Mouse (Mus musculus): ENCODE results near the gene 1700017N19Rik. TPM values are rescaled to one million over a fixed set of nuclear protein-coding genes. Genes with fewer than 3 reads are reported as not detected.
A peak's percentile ranks its signal among the peaks of the same experiment; 100 is the strongest.

Gene 1700017N19Rik
- polyA plus RNA-seq, 1 experiment from 2014 or later, result not detected

DNA sequence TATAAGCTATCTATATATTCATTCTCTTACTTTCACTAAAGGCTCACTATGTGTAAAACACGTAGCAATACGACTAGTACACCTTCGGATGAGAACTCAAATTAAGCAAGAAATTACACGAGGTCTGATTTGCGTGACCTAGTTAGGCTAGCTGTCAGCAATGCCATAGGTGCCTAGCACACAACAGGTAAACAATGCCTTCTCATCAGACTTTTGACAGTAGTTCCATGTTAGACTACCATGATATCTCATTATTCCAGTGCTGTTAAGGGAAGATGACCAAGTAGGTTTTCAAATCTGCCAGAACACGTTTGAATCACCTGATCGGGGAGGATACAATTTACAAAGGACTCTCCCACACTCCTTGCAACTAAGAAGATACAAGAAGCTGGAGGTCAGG, 1.8 kb upstream of the 1700017N19Rik start:
- WGBS, result 39% methylated on average over 7 of the region's 7 CpGs
- H3K9ac ChIP-seq (ENCODE audit: low read depth, low read length), result peak overlapping the region; percentile 76
- peaks cover 5% of the 10 kb centered on the region; the same call in 1 of the 2 replicates for H3K4me1 ChIP-seq (ENCODE audit: control insufficient read depth, insufficient read depth, low read length)
- H3K4me3 ChIP-seq (ENCODE audit: low read length), result peak overlapping the region; percentile 69
- ATAC-seq (ENCODE audit: low FRiP score, low TSS enrichment), result peak; percentile 29
- no peaks in the 10 kb centered on the region; the same call in 1 of the 2 replicates for H3K36me3 ChIP-seq (ENCODE audit: control insufficient read depth, insufficient read depth, low read length)
- no peaks in the 10 kb centered on the region for H3K27me3 ChIP-seq (ENCODE audit: control insufficient read depth, insufficient read depth, low read length)
- H3K27ac ChIP-seq (ENCODE audit: low read depth, low read length), result peak overlapping the region; percentile 48; the same call in 1 of the 2 replicates
- H3K4me2 ChIP-seq (replicated peaks; ENCODE audit: low read depth, low read length), result peak overlapping the region; percentile 70
- no peaks in the 10 kb centered on the region for H3K9me3 ChIP-seq (ENCODE audit: control insufficient read depth, low read length)

- Histone ChIP-seq H3K4me2 (replicated peaks; ENCODE audit: low read depth, low read length) (peak overlapping the region; percentile 70), H3K9me3 (ENCODE audit: control insufficient read depth, low read length) (no peaks in the 10 kb centered on the region), H3K27me3 (ENCODE audit: control insufficient read depth, insufficient read depth, low read length) (no peaks in the 10 kb centered on the region), H3K4me1 (ENCODE audit: control insufficient read depth, insufficient read depth, low read length) (peaks cover 5% of the 10 kb centered on the region; the same call in 1 of the 2 replicates), H3K27ac (ENCODE audit: low read depth, low read length) (peak overlapping the region; percentile 48; the same call in 1 of the 2 replicates), H3K4me3 (ENCODE audit: low read length) (peak overlapping the region; percentile 69), H3K9ac (ENCODE audit: low read depth, low read length) (peak overlapping the region; percentile 76), H3K36me3 (ENCODE audit: control insufficient read depth, insufficient read depth, low read length) (no peaks in the 10 kb centered on the region; the same call in 1 of the 2 replicates)
- under 1% methylated on average over 31 of the region's 31 CpGs for WGBS
- peak; percentile 99 for ATAC-seq (ENCODE audit: low FRiP score, low TSS enrichment)
Observed at GRCm38 (mm10) chr10:100588932-100589388, 1.3 kb upstream of the 1700017N19Rik start.

GRCm38 (mm10) chr10:100598339-100598738, 8.1 kb downstream of the 1700017N19Rik start:
- Histone ChIP-seq H3K4me2 (replicated peaks; ENCODE audit: low read depth, low read length) (no peak overlapping the region), H3K9ac (ENCODE audit: low read depth, low read length) (no peak overlapping the region), H3K27me3 (ENCODE audit: control insufficient read depth, insufficient read depth, low read length) (no peaks in the 10 kb centered on the region), H3K27ac (ENCODE audit: low read depth, low read length) (no peak overlapping the region), H3K4me1 (ENCODE audit: control insufficient read depth, insufficient read depth, low read length) (no peaks in the 10 kb centered on the region), H3K9me3 (ENCODE audit: control insufficient read depth, low read length) (no peaks in the 10 kb centered on the region), H3K36me3 (ENCODE audit: control insufficient read depth, insufficient read depth, low read length) (no peaks in the 10 kb centered on the region), H3K4me3 (ENCODE audit: low read length) (no peak overlapping the region)
- peak; percentile 89 for ATAC-seq (ENCODE audit: low FRiP score, low TSS enrichment)
- WGBS, result 35% methylated on average over 3 of the region's 3 CpGs

DNA sequence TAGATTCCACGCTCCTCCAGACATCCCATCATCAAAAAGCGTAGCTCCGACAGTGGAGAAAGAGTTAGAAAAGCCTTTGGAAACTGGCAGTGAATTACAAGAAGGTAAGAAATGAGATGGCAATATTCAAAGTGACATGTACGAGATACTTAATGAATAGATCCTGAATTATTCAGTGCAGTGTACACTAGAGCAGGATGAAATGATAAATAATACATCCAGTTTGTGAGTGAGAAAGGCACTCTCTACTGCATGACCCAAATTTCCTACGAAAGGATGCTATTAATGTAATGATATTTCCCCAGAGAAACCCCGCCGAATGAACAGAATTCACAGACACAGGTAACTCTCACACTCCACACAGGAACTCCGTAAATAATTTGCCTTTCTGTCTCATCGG, 13.2 kb downstream of the 1700017N19Rik start:
- Histone ChIP-seq H3K4me3 (ENCODE audit: low read length) (no peak overlapping the region), H3K27ac (ENCODE audit: low read depth, low read length) (no peak overlapping the region), H3K36me3 (ENCODE audit: control insufficient read depth, insufficient read depth, low read length) (no peaks in the 10 kb centered on the region), H3K9me3 (ENCODE audit: control insufficient read depth, low read length) (no peaks in the 10 kb centered on the region), H3K9ac (ENCODE audit: low read depth, low read length) (no peak overlapping the region), H3K4me1 (ENCODE audit: control insufficient read depth, insufficient read depth, low read length) (no peaks in the 10 kb centered on the region), H3K4me2 (replicated peaks; ENCODE audit: low read depth, low read length) (no peak overlapping the region), H3K27me3 (ENCODE audit: control insufficient read depth, insufficient read depth, low read length) (no peaks in the 10 kb centered on the region)
- no peak for ATAC-seq (ENCODE audit: low FRiP score, low TSS enrichment)
- WGBS, result 91% methylated on average over 9 of the region's 9 CpGs

DNA sequence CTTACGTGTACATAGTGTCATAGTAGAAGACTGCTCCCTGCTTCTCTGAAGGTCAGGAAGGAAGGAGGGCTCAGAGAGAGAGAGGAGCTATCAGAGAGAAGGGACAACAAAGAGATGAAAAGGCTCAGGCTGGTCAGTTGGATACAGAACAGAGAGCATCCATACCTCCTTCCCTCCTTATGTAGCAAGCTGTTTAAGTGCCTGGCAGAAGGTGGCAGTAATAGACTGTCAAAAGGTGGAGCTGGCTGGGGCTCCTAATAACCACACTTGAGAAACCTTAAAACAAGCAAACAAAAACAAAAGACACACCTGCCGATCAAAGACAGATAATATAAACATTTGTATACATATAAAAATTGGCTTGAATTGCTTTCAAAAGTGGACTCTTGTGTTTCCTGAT, 14.0 kb downstream of the 1700017N19Rik start:
- H3K4me1 ChIP-seq (ENCODE audit: control insufficient read depth, insufficient read depth, low read length), result no peaks in the 10 kb centered on the region
- 47% methylated on average over 2 of the region's 2 CpGs for WGBS
- H3K27ac ChIP-seq (ENCODE audit: low read depth, low read length), result no peak overlapping the region
- H3K36me3 ChIP-seq (ENCODE audit: control insufficient read depth, insufficient read depth, low read length), result no peaks in the 10 kb centered on the region
- peak; percentile 72; the same call in 1 of the 2 replicates for ATAC-seq (ENCODE audit: low FRiP score, low TSS enrichment)
- H3K9me3 ChIP-seq (ENCODE audit: control insufficient read depth, low read length), result no peaks in the 10 kb centered on the region
- no peak overlapping the region for H3K4me3 ChIP-seq (ENCODE audit: low read length)
- no peak overlapping the region for H3K4me2 ChIP-seq (replicated peaks; ENCODE audit: low read depth, low read length)
- H3K9ac ChIP-seq (ENCODE audit: low read depth, low read length), result no peak overlapping the region
- H3K27me3 ChIP-seq (ENCODE audit: control insufficient read depth, insufficient read depth, low read length), result no peaks in the 10 kb centered on the region

DNA sequence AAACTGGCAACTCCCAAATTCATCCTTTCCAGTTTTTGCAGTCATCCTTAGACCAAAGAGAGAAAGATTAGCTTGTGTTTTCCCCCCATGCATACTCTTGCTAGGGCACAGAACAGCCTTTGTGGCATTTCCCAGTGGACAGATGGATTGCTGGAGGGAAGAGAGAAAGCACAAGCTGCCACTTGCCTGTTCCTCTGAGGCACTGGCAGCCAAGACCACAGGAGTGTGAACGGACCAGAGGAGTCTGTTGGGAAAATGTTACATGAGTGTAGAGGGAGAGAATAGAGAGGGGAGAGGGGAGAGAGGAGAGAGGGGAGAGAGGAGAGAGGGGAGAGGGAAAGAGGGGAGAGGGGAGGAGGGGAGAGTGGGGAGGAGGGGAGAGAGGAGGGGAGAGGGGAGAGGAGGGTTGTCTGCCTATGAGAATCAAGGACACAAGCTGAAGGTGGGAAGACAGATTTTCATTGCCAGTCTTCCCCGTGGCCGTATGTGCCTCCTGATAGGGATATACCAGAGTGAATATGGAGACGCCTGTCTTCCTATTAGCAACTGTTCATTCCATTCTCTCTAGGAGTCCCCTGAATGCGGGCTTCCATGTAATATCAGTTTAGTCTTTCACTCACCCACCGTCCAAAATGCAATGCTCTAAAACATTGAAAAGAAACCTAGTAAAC, 27.1 kb downstream of the 1700017N19Rik start:
- Histone ChIP-seq H3K27ac (ENCODE audit: low read depth, low read length) (no peak overlapping the region), H3K9me3 (ENCODE audit: control insufficient read depth, low read length) (no peaks in the 10 kb centered on the region), H3K4me2 (replicated peaks; ENCODE audit: low read depth, low read length) (no peak overlapping the region), H3K27me3 (ENCODE audit: control insufficient read depth, insufficient read depth, low read length) (no peaks in the 10 kb centered on the region), H3K36me3 (ENCODE audit: control insufficient read depth, insufficient read depth, low read length) (no peaks in the 10 kb centered on the region), H3K4me1 (ENCODE audit: control insufficient read depth, insufficient read depth, low read length) (no peaks in the 10 kb centered on the region), H3K9ac (ENCODE audit: low read depth, low read length) (no peak overlapping the region), H3K4me3 (ENCODE audit: low read length) (no peak overlapping the region)
- 82% methylated on average over 6 of the region's 6 CpGs for WGBS
- no peak for ATAC-seq (ENCODE audit: low FRiP score, low TSS enrichment)

- no peak overlapping the region for H3K27ac ChIP-seq (ENCODE audit: low read depth, low read length)
- ATAC-seq (ENCODE audit: low FRiP score, low TSS enrichment), result no peak
- H3K4me1 ChIP-seq (ENCODE audit: control insufficient read depth, insufficient read depth, low read length), result no peaks in the 10 kb centered on the region
- H3K4me3 ChIP-seq (ENCODE audit: low read length), result no peak overlapping the region
- no peaks in the 10 kb centered on the region for H3K36me3 ChIP-seq (ENCODE audit: control insufficient read depth, insufficient read depth, low read length)
- no peak overlapping the region for H3K4me2 ChIP-seq (replicated peaks; ENCODE audit: low read depth, low read length)
- no peaks in the 10 kb centered on the region for H3K9me3 ChIP-seq (ENCODE audit: control insufficient read depth, low read length)
- no peak overlapping the region for H3K9ac ChIP-seq (ENCODE audit: low read depth, low read length)
- WGBS, result 82% methylated on average over 7 of the region's 7 CpGs
- no peaks in the 10 kb centered on the region for H3K27me3 ChIP-seq (ENCODE audit: control insufficient read depth, insufficient read depth, low read length)
Observed at GRCm38 (mm10) chr10:100619474-100619873, 29.2 kb downstream of the 1700017N19Rik start.

- no peaks in the 10 kb centered on the region for H3K4me1 ChIP-seq (ENCODE audit: control insufficient read depth, insufficient read depth, low read length)
- no peaks in the 10 kb centered on the region for H3K9me3 ChIP-seq (ENCODE audit: control insufficient read depth, low read length)
- 96% methylated on average over 12 of the region's 12 CpGs for WGBS
- no peak overlapping the region for H3K9ac ChIP-seq (ENCODE audit: low read depth, low read length)
- H3K36me3 ChIP-seq (ENCODE audit: control insufficient read depth, insufficient read depth, low read length), result no peaks in the 10 kb centered on the region
- H3K4me2 ChIP-seq (replicated peaks; ENCODE audit: low read depth, low read length), result no peak overlapping the region
- no peak for ATAC-seq (ENCODE audit: low FRiP score, low TSS enrichment)
- no peaks in the 10 kb centered on the region for H3K27me3 ChIP-seq (ENCODE audit: control insufficient read depth, insufficient read depth, low read length)
- H3K4me3 ChIP-seq (ENCODE audit: low read length), result no peak overlapping the region
- no peak overlapping the region for H3K27ac ChIP-seq (ENCODE audit: low read depth, low read length)
Observed at GRCm38 (mm10) chr10:100620040-100620439, 29.8 kb downstream of the 1700017N19Rik start.

DNA sequence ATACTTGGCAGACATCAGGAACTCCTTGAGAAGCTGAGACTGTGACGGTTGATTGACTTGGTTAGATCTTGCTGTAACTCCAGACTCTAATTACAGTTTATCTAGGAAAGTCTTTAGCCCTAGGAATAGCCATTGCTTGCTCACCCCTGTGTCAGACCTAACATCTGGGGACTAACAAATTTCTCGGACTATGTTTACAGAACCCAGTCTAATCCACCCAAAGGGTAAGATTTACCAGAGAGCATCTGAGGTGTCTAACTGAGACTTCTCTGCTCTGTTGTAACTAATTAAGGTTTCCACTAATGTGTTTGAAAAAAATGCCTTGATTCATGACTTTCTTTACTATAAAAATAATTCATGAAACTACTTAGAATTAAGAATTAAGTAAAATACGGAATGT, 32.2 kb downstream of the 1700017N19Rik start:
- H3K36me3 ChIP-seq (ENCODE audit: control insufficient read depth, insufficient read depth, low read length), result no peaks in the 10 kb centered on the region
- no peak overlapping the region for H3K4me2 ChIP-seq (replicated peaks; ENCODE audit: low read depth, low read length)
- H3K27me3 ChIP-seq (ENCODE audit: control insufficient read depth, insufficient read depth, low read length), result no peaks in the 10 kb centered on the region
- H3K9ac ChIP-seq (ENCODE audit: low read depth, low read length), result no peak overlapping the region
- H3K9me3 ChIP-seq (ENCODE audit: control insufficient read depth, low read length), result no peaks in the 10 kb centered on the region
- 30% methylated on average over 3 of the region's 3 CpGs for WGBS
- H3K4me3 ChIP-seq (ENCODE audit: low read length), result no peak overlapping the region
- ATAC-seq (ENCODE audit: low FRiP score, low TSS enrichment), result peak; percentile 68; the same call in 1 of the 2 replicates
- H3K27ac ChIP-seq (ENCODE audit: low read depth, low read length), result no peak overlapping the region
- H3K4me1 ChIP-seq (ENCODE audit: control insufficient read depth, insufficient read depth, low read length), result no peaks in the 10 kb centered on the region
